Mouse (Mus musculus) midbrain, embryonic 10.5 days (tissue): ENCODE results near the gene Nat10. TPM values are rescaled to one million over a fixed set of nuclear protein-coding genes. Genes with fewer than 3 reads are reported as not detected.

Source experiments
- DNase-seq: peaks from one replicate; pipeline ENCODE4 v3.0.0-alpha.2; 2017; ENCODE audit warnings: low spot score
- H3K27ac ChIP-seq: fragments of 300-500 bp; sonication (generic); replicated peaks from 2 replicates; pipeline ENCODE4 v1.5.1; 2016; ENCODE audit warnings: mild to moderate bottlenecking
- H3K27me3 ChIP-seq: fragments of 300-500 bp; sonication (generic); 2 replicates; pipeline ENCODE4 v1.6.1; 2016; ENCODE audit warnings: low read depth, mild to moderate bottlenecking; ENCODE audit not compliant: poor library complexity, severe bottlenecking
- H3K36me3 ChIP-seq: fragments of 300-500 bp; sonication (generic); 2 replicates; pipeline ENCODE4 v1.6.1; 2016; ENCODE audit warnings: mild to moderate bottlenecking, moderate library complexity
- H3K4me1 ChIP-seq: fragments of 300-500 bp; sonication (generic); 2 replicates; pipeline ENCODE4 v1.6.1; 2016
- H3K4me3 ChIP-seq: fragments of 300-500 bp; sonication (generic); 2 replicates; pipeline ENCODE4 v1.5.1; 2016; ENCODE audit warnings: mild to moderate bottlenecking, moderate library complexity
- H3K9me3 ChIP-seq: fragments of 300-500 bp; sonication (generic); replicated peaks from 2 replicates; pipeline ENCODE4 v1.6.1; 2016; ENCODE audit warnings: mild to moderate bottlenecking
- WGBS: fragments of 180-500 bp; shearing (Covaris S2); methylation state at CpG from one replicate; pipeline ENCODE4 v1.1.7; 2016; 5-methylcytosine and 5-hydroxymethylcytosine counted together
- polyA plus RNA-seq: library from polyadenylated mRNA; unstranded; fragments of >200 nt; fragmentation: Nextera tagmentation; extraction: Ambion mirVana; gene quantifications from 2 replicates; pipeline ENCODE4 v1.2.1, GENCODE M21; 2016

Nat10 gene
- polyA plus RNA-seq, 1 experiment from 2014 or later: 33.6 TPM

GRCm38 (mm10) chr2:103762492-103762891, 1.4 kb upstream of the Nat10 start:
- no peak for DNase-seq
- Histone ChIP-seq H3K27ac (no peak overlapping the region), H3K4me1 (peaks cover 26% of the 10 kb centered on the region), H3K4me3 (peak overlapping the region; percentile 83; the same call in 1 of the 2 replicates), H3K36me3 (peaks cover 29% of the 10 kb centered on the region), H3K9me3 (no peaks in the 10 kb centered on the region), H3K27me3 (no peaks in the 10 kb centered on the region)
- 56% methylated on average over 1 of the region's 1 CpGs for whole genome bisulfite sequencing

DNA sequence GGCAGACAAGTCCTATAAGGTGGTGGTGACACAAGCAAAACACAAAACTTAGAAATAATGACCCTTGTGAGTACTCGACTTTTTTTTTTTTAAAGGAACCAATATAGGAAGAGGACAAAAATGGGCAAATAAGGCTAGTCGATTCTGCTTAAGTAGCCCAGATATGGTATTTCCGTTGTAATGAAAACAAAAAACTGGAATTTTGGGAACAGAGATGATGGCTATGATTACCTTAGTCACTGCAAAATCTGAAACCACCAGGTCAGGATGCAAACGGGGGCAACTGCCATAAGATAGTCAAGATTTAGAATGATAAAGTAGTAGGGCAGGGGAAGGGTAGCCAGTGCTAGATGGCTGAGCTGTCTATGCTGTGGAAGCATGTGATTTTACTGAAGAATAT, 923 bp upstream of the Nat10 start:
- peaks cover 29% of the 10 kb centered on the region for H3K36me3 ChIP-seq
- DNase-seq: peak; percentile 11
- no peaks in the 10 kb centered on the region for H3K27me3 ChIP-seq
- peak overlapping the region; percentile 83 for H3K4me3 ChIP-seq
- WGBS: 37% methylated on average over 4 of the region's 4 CpGs
- H3K4me1 ChIP-seq: peaks cover 26% of the 10 kb centered on the region
- H3K27ac ChIP-seq: no peak overlapping the region
- no peaks in the 10 kb centered on the region for H3K9me3 ChIP-seq

GRCm38 (mm10) chr2:103760421-103760820, 649 bp downstream of the Nat10 start:
- H3K9me3 ChIP-seq: no peaks in the 10 kb centered on the region
- peak overlapping the region; percentile 83 for H3K27ac ChIP-seq
- H3K4me1 ChIP-seq: peaks cover 26% of the 10 kb centered on the region
- DNase-seq: peak; percentile 20
- H3K36me3 ChIP-seq: peaks cover 30% of the 10 kb centered on the region
- under 1% methylated on average over 12 of the region's 12 CpGs for WGBS
- no peaks in the 10 kb centered on the region for H3K27me3 ChIP-seq
- H3K4me3 ChIP-seq: peak overlapping the region; percentile 83

GRCm38 (mm10) chr2:103755458-103756085, 5.5 kb downstream of the Nat10 start:
- peaks cover 69% of the 10 kb centered on the region for H3K36me3 ChIP-seq
- 87% methylated on average over 9 of the region's 9 CpGs for WGBS
- no peak overlapping the region for H3K4me3 ChIP-seq
- H3K4me1 ChIP-seq: peaks cover 10% of the 10 kb centered on the region
- H3K27ac ChIP-seq: no peak overlapping the region
- H3K27me3 ChIP-seq: no peaks in the 10 kb centered on the region
- DNase-seq: no peak
- H3K9me3 ChIP-seq: no peaks in the 10 kb centered on the region

DNA sequence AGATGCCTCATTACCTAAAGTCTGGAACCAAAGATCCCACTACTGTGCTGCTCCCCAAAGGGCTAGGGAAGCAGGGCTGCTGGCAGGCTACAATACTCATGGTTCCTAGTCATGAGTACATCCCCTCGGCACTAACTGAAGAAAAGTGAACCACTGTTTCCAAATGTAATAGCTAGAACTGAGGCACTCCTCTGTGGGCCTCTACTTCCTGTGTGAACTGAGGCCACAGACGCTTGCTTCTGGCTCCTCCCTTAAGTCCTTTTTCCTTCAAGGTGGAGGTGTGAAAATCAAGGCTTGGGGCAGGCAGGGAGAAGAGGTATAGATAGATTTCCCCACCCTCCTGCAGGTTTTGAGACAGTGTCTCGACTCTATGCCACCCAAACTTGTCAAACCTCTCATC, 6.5 kb downstream of the Nat10 start:
- Histone ChIP-seq H3K27ac (no peak overlapping the region), H3K36me3 (peaks cover 79% of the 10 kb centered on the region), H3K4me3 (no peak overlapping the region), H3K9me3 (no peaks in the 10 kb centered on the region), H3K4me1 (peaks cover 2% of the 10 kb centered on the region; the same call in 1 of the 2 replicates), H3K27me3 (no peaks in the 10 kb centered on the region)
- WGBS: 93% methylated on average over 3 of the region's 3 CpGs
- DNase-seq: no peak

DNA sequence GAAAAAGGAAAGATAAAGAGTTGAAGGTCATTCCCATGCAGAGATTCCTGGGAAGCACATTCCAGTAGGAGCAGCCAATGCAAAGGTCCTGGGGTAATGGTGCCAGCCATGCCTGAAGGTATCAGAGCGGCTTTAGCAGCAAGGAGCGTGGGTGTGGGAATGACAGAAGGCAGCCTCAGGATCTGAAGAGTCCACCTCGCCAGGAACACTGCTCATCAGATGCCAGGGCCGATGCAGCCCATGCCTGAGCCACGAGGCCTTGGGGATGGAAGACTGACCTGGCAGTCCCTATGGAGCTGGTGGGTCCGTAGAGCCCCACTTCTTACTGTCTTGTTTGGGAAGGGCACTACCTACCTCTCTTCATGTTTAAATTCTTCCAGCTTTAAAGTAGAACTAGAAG, 9.3 kb downstream of the Nat10 start:
- no peak overlapping the region for H3K4me3 ChIP-seq
- peaks cover 100% of the 10 kb centered on the region for H3K36me3 ChIP-seq
- DNase-seq: no peak
- H3K27me3 ChIP-seq: no peaks in the 10 kb centered on the region
- 97% methylated on average over 6 of the region's 6 CpGs for WGBS
- H3K27ac ChIP-seq: no peak overlapping the region
- H3K9me3 ChIP-seq: no peaks in the 10 kb centered on the region
- H3K4me1 ChIP-seq: no peaks in the 10 kb centered on the region

GRCm38 (mm10) chr2:103749091-103749490, 12.0 kb downstream of the Nat10 start:
- WGBS: 92% methylated on average over 3 of the region's 3 CpGs
- Histone ChIP-seq H3K4me1 (no peaks in the 10 kb centered on the region), H3K4me3 (no peak overlapping the region), H3K27me3 (no peaks in the 10 kb centered on the region), H3K9me3 (no peaks in the 10 kb centered on the region), H3K36me3 (peaks cover 91% of the 10 kb centered on the region), H3K27ac (no peak overlapping the region)
- DNase-seq: no peak

DNA sequence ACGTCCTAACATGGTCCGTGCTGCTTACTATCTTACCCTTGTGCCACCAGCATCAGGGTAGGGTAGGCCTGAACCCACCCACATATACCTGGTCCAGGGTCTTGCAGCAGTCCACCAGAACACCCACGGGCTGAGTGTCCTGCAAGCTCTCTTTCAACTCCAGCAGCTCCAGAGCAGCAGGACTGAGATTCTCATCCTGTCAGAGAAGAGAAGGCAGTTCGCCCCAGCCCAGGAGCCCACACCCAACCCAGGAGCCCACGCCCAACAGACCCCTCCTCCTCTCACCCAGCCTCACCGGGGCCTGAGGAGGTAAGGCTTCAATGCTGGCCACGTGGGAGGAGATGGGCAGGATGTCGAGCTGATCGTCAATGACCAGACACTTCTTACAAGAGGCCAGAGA, 13.2 kb downstream of the Nat10 start:
- H3K9me3 ChIP-seq: no peaks in the 10 kb centered on the region
- DNase-seq: no peak

DNA sequence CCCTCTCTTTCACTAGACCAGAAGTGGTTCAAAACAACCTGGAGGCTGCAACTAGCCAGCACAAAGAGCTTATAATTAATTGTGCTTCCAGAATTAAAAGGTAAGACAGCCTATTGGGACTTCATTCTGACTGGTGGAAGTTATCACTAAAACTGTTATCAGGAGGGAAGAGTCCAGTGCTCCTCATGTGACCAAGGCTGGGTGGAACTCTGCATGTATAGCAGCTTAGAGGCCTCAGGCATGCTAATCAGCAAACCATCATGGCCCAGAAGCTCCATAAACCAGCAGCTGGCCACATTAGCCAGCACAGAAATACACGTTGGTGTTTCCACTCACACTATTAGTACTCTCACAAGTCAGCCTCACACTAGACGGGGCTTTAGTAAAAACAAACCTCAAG, 14.3 kb downstream of the Nat10 start:
- Histone ChIP-seq H3K4me1 (no peaks in the 10 kb centered on the region), H3K9me3 (no peaks in the 10 kb centered on the region), H3K27ac (no peak overlapping the region), H3K27me3 (no peaks in the 10 kb centered on the region), H3K36me3 (peaks cover 91% of the 10 kb centered on the region), H3K4me3 (no peak overlapping the region)
- WGBS: 94% methylated on average over 2 of the region's 2 CpGs
- DNase-seq: no peak

More for the DNA sequence above, 13.2 kb downstream of the Nat10 start:
- H3K4me3 ChIP-seq: no peak overlapping the region
- H3K36me3 ChIP-seq: peaks cover 91% of the 10 kb centered on the region
- H3K27ac ChIP-seq: no peak overlapping the region
- no peaks in the 10 kb centered on the region for H3K27me3 ChIP-seq
- WGBS: 91% methylated on average over 9 of the region's 9 CpGs
- H3K4me1 ChIP-seq: no peaks in the 10 kb centered on the region

- Histone ChIP-seq H3K36me3 (peaks cover 91% of the 10 kb centered on the region), H3K27me3 (no peaks in the 10 kb centered on the region), H3K9me3 (no peaks in the 10 kb centered on the region), H3K4me3 (no peak overlapping the region), H3K27ac (no peak overlapping the region), H3K4me1 (no peaks in the 10 kb centered on the region)
- no peak for DNase-seq
- 88% methylated on average over 2 of the region's 2 CpGs for WGBS
Observed at GRCm38 (mm10) chr2:103746096-103746495, 15.0 kb downstream of the Nat10 start.

DNA sequence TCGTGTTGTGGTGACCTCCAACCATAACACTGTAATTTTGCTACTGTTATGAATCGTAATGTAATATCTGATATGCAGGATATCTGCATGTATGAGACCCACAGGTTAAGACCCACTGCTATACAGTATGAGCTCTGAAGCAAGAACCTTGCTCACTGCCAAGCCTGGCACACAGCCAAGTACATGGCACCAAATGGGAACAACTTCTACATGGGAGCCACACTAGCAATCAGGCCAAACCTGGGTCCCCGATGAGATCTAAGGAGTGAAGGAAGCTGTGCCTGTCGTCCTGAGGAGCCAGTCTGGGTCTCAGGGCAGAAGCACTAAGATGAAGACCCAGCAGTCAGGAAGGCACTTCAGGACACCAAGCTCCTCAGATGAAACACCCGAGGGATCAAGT, 15.6 kb downstream of the Nat10 start:
- peaks cover 90% of the 10 kb centered on the region for H3K36me3 ChIP-seq
- no peak for DNase-seq
- no peak overlapping the region for H3K27ac ChIP-seq
- WGBS: 89% methylated on average over 5 of the region's 5 CpGs
- H3K4me3 ChIP-seq: no peak overlapping the region
- no peaks in the 10 kb centered on the region for H3K9me3 ChIP-seq
- H3K4me1 ChIP-seq: no peaks in the 10 kb centered on the region
- no peaks in the 10 kb centered on the region for H3K27me3 ChIP-seq

DNA sequence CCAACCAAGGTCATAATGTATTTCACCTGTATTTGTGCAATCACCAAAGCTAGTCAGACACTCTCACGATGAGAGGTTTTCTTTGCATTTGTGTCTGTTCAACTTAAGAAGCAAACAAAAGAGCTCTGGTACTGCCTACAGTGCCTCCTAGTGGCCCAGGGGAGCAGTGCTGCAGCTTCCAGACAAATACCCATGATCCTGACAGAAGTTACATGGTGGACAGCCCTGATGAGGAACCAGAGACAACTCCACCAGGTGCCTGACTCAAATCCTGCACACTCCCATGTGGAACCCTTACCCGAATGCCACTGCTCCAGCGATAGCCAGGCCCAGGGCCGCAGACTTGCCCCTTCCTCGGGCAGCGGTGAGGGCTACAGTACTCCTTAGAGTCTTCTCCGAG, 17.1 kb downstream of the Nat10 start:
- no peaks in the 10 kb centered on the region for H3K4me1 ChIP-seq
- DNase-seq: peak; percentile 63
- H3K36me3 ChIP-seq: peaks cover 90% of the 10 kb centered on the region
- no peaks in the 10 kb centered on the region for H3K9me3 ChIP-seq
- no peaks in the 10 kb centered on the region for H3K27me3 ChIP-seq
- H3K27ac ChIP-seq: no peak overlapping the region; the same call in 1 of the 2 replicates
- H3K4me3 ChIP-seq: no peak overlapping the region
- 87% methylated on average over 7 of the region's 7 CpGs for WGBS

GRCm38 (mm10) chr2:103743536-103743935, 17.5 kb downstream of the Nat10 start:
- Histone ChIP-seq H3K4me1 (no peaks in the 10 kb centered on the region), H3K27me3 (no peaks in the 10 kb centered on the region), H3K9me3 (no peaks in the 10 kb centered on the region), H3K36me3 (peaks cover 90% of the 10 kb centered on the region), H3K27ac (no peak overlapping the region; the same call in 1 of the 2 replicates), H3K4me3 (no peak overlapping the region)
- no peak for DNase-seq
- 92% methylated on average over 2 of the region's 2 CpGs for WGBS
